Mouse (Mus musculus) heart, postnatal 36 days (tissue): ENCODE data around the gene Fam83e. TPM values are rescaled to one million over a fixed set of nuclear protein-coding genes. Genes with fewer than 3 reads are reported as not detected.

ENCODE experiments used
- DNase-seq, 2 experiments: peaks; one replicate each; pipeline ENCODE4 v3.0.0; 2021 to 2022
- intact Hi-C: fragments of 180-260 bp; cut with DNase I; formaldehyde crosslinking; loops from one replicate; pipeline ENCODE4 v1.15.1; 2025
- total RNA-seq, 2 experiments: library from RNA; stranded (reverse); gene quantifications; 2 replicates each; pipeline ENCODE4 v1.2.3; 2021

The Fam83e gene
- total RNA-seq, 2 experiments from 2014 or later = 0.17 to 0.30 TPM

- DNase-seq = peak in 1 of 2 experiments; percentile 52
- intact Hi-C loops = no loop called here
Observed at GRCm38 (mm10) chr7:45701072-45701471, 19.9 kb upstream of the Fam83e start.

GRCm38 (mm10) chr7:45701607-45702006 lies 19.4 kb upstream of the Fam83e start:
- no peak for DNase-seq
- intact Hi-C loops = no loop called here

GRCm38 (mm10) chr7:45702316-45702715 lies 18.7 kb upstream of the Fam83e start:
- no peak for DNase-seq
- intact Hi-C loops = no loop called here

GRCm38 (mm10) chr7:45702809-45703520 lies 18.0 kb upstream of the Fam83e start:
- intact Hi-C loops = no loop called here
- DNase-seq = no peak

GRCm38 (mm10) chr7:45703521-45704033 lies 17.4 kb upstream of the Fam83e start:
- no peak for DNase-seq
- intact Hi-C loops = no loop called here

- peak; percentile 61 to 75 for DNase-seq
Observed at GRCm38 (mm10) chr7:45704046-45704559, 16.9 kb upstream of the Fam83e start.

GRCm38 (mm10) chr7:45704730-45705442 lies 16.1 kb upstream of the Fam83e start, which contains the start of gene Dbp:
Gene Dbp, plus strand, starts transcription at chr7:45705088.
- intact Hi-C loops = loop anchor here (5.0 kb wide), 1 partner anchor 1002 kb away; no protein-coding TSS in a partner anchor
- DNase-seq = peak; percentile 96 to 98

More at GRCm38 (mm10) chr7:45704046-45704559, 16.9 kb upstream of the Fam83e start:
- intact Hi-C loops = no loop called here

GRCm38 (mm10) chr7:45705443-45705864 lies 15.6 kb upstream of the Fam83e start:
- intact Hi-C loops = loop anchor here (5.0 kb wide), 1 partner anchor 1002 kb away; no protein-coding TSS in a partner anchor
- no peak for DNase-seq

- DNase-seq = peak; percentile 88 to 92
- intact Hi-C loops = loop anchor here (5.0 kb wide), 1 partner anchor 1001 kb away; no protein-coding TSS in a partner anchor
Observed at GRCm38 (mm10) chr7:45705873-45706281, 15.1 kb upstream of the Fam83e start.

- intact Hi-C loops = loop anchor here (5.0 kb wide), 1 partner anchor 1001 kb away; no protein-coding TSS in a partner anchor
- DNase-seq = peak; percentile 89 to 93
Observed at GRCm38 (mm10) chr7:45706721-45707241, 14.2 kb upstream of the Fam83e start.

GRCm38 (mm10) chr7:45707375-45707967 lies 13.5 kb upstream of the Fam83e start:
- intact Hi-C loops = loop anchor here (5.0 kb wide), 1 partner anchor 1000 kb away; no protein-coding TSS in a partner anchor
- DNase-seq = peak; percentile 98 to 99

- intact Hi-C loops = loop anchor here (5.0 kb wide), 1 partner anchor 999 kb away; no protein-coding TSS in a partner anchor
- DNase-seq = peak; percentile 35 to 59
Observed at GRCm38 (mm10) chr7:45708221-45708761, 12.7 kb upstream of the Fam83e start.

GRCm38 (mm10) chr7:45709036-45709435 lies 12.0 kb upstream of the Fam83e start:
- intact Hi-C loops = loop anchor here (5.0 kb wide), 1 partner anchor 998 kb away; no protein-coding TSS in a partner anchor
- no peak for DNase-seq

- intact Hi-C loops = loop anchor here (5.0 kb wide), 1 partner anchor 997 kb away; no protein-coding TSS in a partner anchor
Observed at GRCm38 (mm10) chr7:45709677-45710355, 11.2 kb upstream of the Fam83e start.

GRCm38 (mm10) chr7:45710477-45711191 lies 10.4 kb upstream of the Fam83e start:
- intact Hi-C loops = no loop called here
- peak; percentile 28 to 37 for DNase-seq

More at GRCm38 (mm10) chr7:45709677-45710355, 11.2 kb upstream of the Fam83e start:
- no peak for DNase-seq

- intact Hi-C loops = no loop called here
- DNase-seq = no peak
Observed at GRCm38 (mm10) chr7:45711316-45712021, 9.5 kb upstream of the Fam83e start.

GRCm38 (mm10) chr7:45712022-45712757 lies 8.8 kb upstream of the Fam83e start:
- intact Hi-C loops = no loop called here
- DNase-seq = peak; percentile 40 to 52
